Mouse (Mus musculus): Measurements from ENCODE around the gene Mtmr11. TPM values are rescaled to one million over a fixed set of nuclear protein-coding genes. Genes with fewer than 3 reads are reported as not detected.
"Not testable (repeated sequence)": the region's sequence is repeated elsewhere in the genome, so short reads cannot be mapped to it uniquely, and the experiment has no call there.

The Mtmr11 gene
- polyA plus RNA-seq, 1 experiment from 2014 or later: 14.1 TPM

GRCm38 (mm10) chr3:96174042-96174441 is 12.2 kb downstream of the Mtmr11 start:
- not testable (repeated sequence) for H3K9me3 ChIP-seq; H3K27ac ChIP-seq (replicated peaks); ATAC-seq (ENCODE audit: low read depth); H3K9ac ChIP-seq; H3K27me3 ChIP-seq
- Histone ChIP-seq H3K36me3 (peaks cover 48% of the 10 kb centered on the region), H3K4me2 (0 out of 2 replicates have a peak overlapping the region, but pooled peaks have one; percentile 18), H3K4me1 (replicated peaks) (peaks cover 47% of the 10 kb centered on the region), H3K4me3 (0 out of 2 replicates have a peak overlapping the region, but pooled peaks have one; percentile 74)
- WGBS: 88% methylated on average over 4 of the region's 4 CpGs

GRCm38 (mm10) chr3:96175251-96175650 is 13.4 kb downstream of the Mtmr11 start:
- 97% methylated on average over 6 of the region's 6 CpGs for WGBS
- Histone ChIP-seq H3K9ac (no peak overlapping the region), H3K4me1 (replicated peaks) (peaks cover 50% of the 10 kb centered on the region), H3K36me3 (peaks cover 48% of the 10 kb centered on the region), H3K27me3 (no peaks in the 10 kb centered on the region), H3K9me3 (no peaks in the 10 kb centered on the region), H3K27ac (replicated peaks) (no peak overlapping the region), H3K4me3 (no peak overlapping the region), H3K4me2 (no peak overlapping the region)
- no peak for ATAC-seq (ENCODE audit: low read depth)

- H3K9me3 ChIP-seq: no peaks in the 10 kb centered on the region
- H3K27ac ChIP-seq (replicated peaks): no peak overlapping the region
- H3K27me3 ChIP-seq: no peaks in the 10 kb centered on the region
- H3K4me3 ChIP-seq: no peak overlapping the region
- peaks cover 48% of the 10 kb centered on the region for H3K36me3 ChIP-seq
- H3K4me1 ChIP-seq (replicated peaks): peaks cover 57% of the 10 kb centered on the region
- ATAC-seq (ENCODE audit: low read depth): no peak
- no peak overlapping the region for H3K4me2 ChIP-seq
- 94% methylated on average over 4 of the region's 4 CpGs for WGBS
- H3K9ac ChIP-seq: no peak overlapping the region
Measured at GRCm38 (mm10) chr3:96178427-96178826, 16.6 kb downstream of the Mtmr11 start.

GRCm38 (mm10) chr3:96178902-96179301 is 17.1 kb downstream of the Mtmr11 start:
- Histone ChIP-seq H3K4me2 (no peak overlapping the region), H3K36me3 (peaks cover 46% of the 10 kb centered on the region), H3K27ac (replicated peaks) (no peak overlapping the region), H3K9me3 (no peaks in the 10 kb centered on the region), H3K4me1 (replicated peaks) (peaks cover 53% of the 10 kb centered on the region), H3K9ac (no peak overlapping the region), H3K4me3 (no peak overlapping the region), H3K27me3 (no peaks in the 10 kb centered on the region)
- ATAC-seq (ENCODE audit: low read depth): no peak
- 90% methylated on average over 2 of the region's 2 CpGs for WGBS

- no peak overlapping the region for H3K4me2 ChIP-seq
- H3K9ac ChIP-seq: no peak overlapping the region
- H3K36me3 ChIP-seq: peaks cover 44% of the 10 kb centered on the region
- no peak for ATAC-seq (ENCODE audit: low read depth)
- peaks cover 50% of the 10 kb centered on the region for H3K4me1 ChIP-seq (replicated peaks)
- H3K27ac ChIP-seq (replicated peaks): 0 out of 2 replicates have a peak overlapping the region, but pooled peaks have one; percentile 28
- no peaks in the 10 kb centered on the region for H3K27me3 ChIP-seq
- H3K4me3 ChIP-seq: no peak overlapping the region
- whole genome bisulfite sequencing: 66% methylated on average over 4 of the region's 4 CpGs
- H3K9me3 ChIP-seq: no peaks in the 10 kb centered on the region
Measured at GRCm38 (mm10) chr3:96179531-96179930, 17.7 kb downstream of the Mtmr11 start.

- no peaks in the 10 kb centered on the region for H3K9me3 ChIP-seq
- WGBS: 1% methylated on average over 13 of the region's 23 CpGs
- H3K27me3 ChIP-seq: no peaks in the 10 kb centered on the region
- peak within 1 kb of the TSS; percentile 89 for H3K9ac ChIP-seq
- peaks cover 41% of the 10 kb centered on the region for H3K4me1 ChIP-seq (replicated peaks)
- peak within 1 kb of the TSS; percentile 67 for H3K4me3 ChIP-seq
- peaks cover 42% of the 10 kb centered on the region for H3K36me3 ChIP-seq
- H3K4me2 ChIP-seq: peak within 1 kb of the TSS; percentile 73
- ATAC-seq (ENCODE audit: low read depth): peak; percentile 77
- peak within 1 kb of the TSS; percentile 89 for H3K27ac ChIP-seq (replicated peaks)
Measured at GRCm38 (mm10) chr3:96180727-96181477, 19.1 kb downstream of the Mtmr11 start, which contains the start of gene Sv2a. Gene Sv2a, plus strand, starts transcription at chr3:96181151.

GRCm38 (mm10) chr3:96181510-96182381 is 19.9 kb downstream of the Mtmr11 start:
- 45% methylated on average over 12 of the region's 12 CpGs for WGBS
- ATAC-seq (ENCODE audit: low read depth): peak; percentile 48

GRCm38 (mm10) chr3:96182382-96182776 is 20.6 kb downstream of the Mtmr11 start:
- no peaks in the 10 kb centered on the region for H3K9me3 ChIP-seq
- peak overlapping the region; percentile 67 for H3K4me3 ChIP-seq
- peaks cover 37% of the 10 kb centered on the region for H3K4me1 ChIP-seq (replicated peaks)
- H3K4me2 ChIP-seq: peak overlapping the region; percentile 73
- no peaks in the 10 kb centered on the region for H3K27me3 ChIP-seq
- no peak for ATAC-seq (ENCODE audit: low read depth)
- H3K9ac ChIP-seq: peak overlapping the region; percentile 89
- 42% methylated on average over 4 of the region's 4 CpGs for WGBS
- H3K27ac ChIP-seq (replicated peaks): peak overlapping the region; percentile 89; the same call in 1 of the 2 replicates
- H3K36me3 ChIP-seq: peaks cover 39% of the 10 kb centered on the region

More at GRCm38 (mm10) chr3:96181510-96182381, 19.9 kb downstream of the Mtmr11 start:
- H3K27me3 ChIP-seq: no peaks in the 10 kb centered on the region
- no peaks in the 10 kb centered on the region for H3K9me3 ChIP-seq
- H3K27ac ChIP-seq (replicated peaks): peak overlapping the region; percentile 89
- H3K4me3 ChIP-seq: peak overlapping the region; percentile 67
- peaks cover 37% of the 10 kb centered on the region for H3K4me1 ChIP-seq (replicated peaks)
- H3K36me3 ChIP-seq: peaks cover 36% of the 10 kb centered on the region
- H3K4me2 ChIP-seq: peak overlapping the region; percentile 73
- H3K9ac ChIP-seq: peak overlapping the region; percentile 89

- Histone ChIP-seq H3K9me3 (no peaks in the 10 kb centered on the region), H3K4me3 (no peak overlapping the region), H3K36me3 (peaks cover 72% of the 10 kb centered on the region), H3K4me1 (replicated peaks) (peaks cover 14% of the 10 kb centered on the region), H3K27me3 (no peaks in the 10 kb centered on the region), H3K9ac (0 out of 2 replicates have a peak overlapping the region, but pooled peaks have one; percentile 12), H3K27ac (replicated peaks) (no peak overlapping the region), H3K4me2 (no peak overlapping the region)
- WGBS: 71% methylated on average over 12 of the region's 12 CpGs
- ATAC-seq (ENCODE audit: low read depth): no peak
Measured at GRCm38 (mm10) chr3:96192977-96193376, 31.2 kb downstream of the Mtmr11 start.

- peaks cover 18% of the 10 kb centered on the region for H3K4me1 ChIP-seq (replicated peaks)
- no peak overlapping the region for H3K9ac ChIP-seq
- peaks cover 54% of the 10 kb centered on the region for H3K36me3 ChIP-seq
- H3K4me2 ChIP-seq: no peak overlapping the region
- H3K4me3 ChIP-seq: no peak overlapping the region
- WGBS: 89% methylated on average over 10 of the region's 10 CpGs
- ATAC-seq (ENCODE audit: low read depth): no peak
- no peaks in the 10 kb centered on the region for H3K9me3 ChIP-seq
- no peak overlapping the region for H3K27ac ChIP-seq (replicated peaks)
- no peaks in the 10 kb centered on the region for H3K27me3 ChIP-seq
Measured at GRCm38 (mm10) chr3:96194966-96195365, 33.2 kb downstream of the Mtmr11 start.

GRCm38 (mm10) chr3:96195616-96196313 is 34.0 kb downstream of the Mtmr11 start:
- Histone ChIP-seq H3K27ac (replicated peaks) (peak overlapping the region; percentile 98; the same call in 1 of the 2 replicates), H3K9me3 (no peaks in the 10 kb centered on the region), H3K4me2 (peak overlapping the region; percentile 82), H3K36me3 (peaks cover 46% of the 10 kb centered on the region), H3K4me1 (replicated peaks) (peaks cover 18% of the 10 kb centered on the region), H3K9ac (peak overlapping the region; percentile 87; the same call in 1 of the 2 replicates), H3K27me3 (no peaks in the 10 kb centered on the region), H3K4me3 (peak overlapping the region; percentile 72)
- no peak for ATAC-seq (ENCODE audit: low read depth)
- 89% methylated on average over 11 of the region's 11 CpGs for WGBS
